Mouse (Mus musculus) embryonic fibroblast, embryonic 13.5 days (primary cell): ENCODE results near the gene Aldh3a2. TPM values are rescaled to one million over a fixed set of nuclear protein-coding genes. Genes with fewer than 3 reads are reported as not detected.

Experiments used
- H3K27ac ChIP-seq: 2 replicates; pipeline ENCODE4 v1.5.1; 2012; ENCODE audit warnings: low read length, control low read depth, inconsistent platforms; ENCODE audit not compliant: insufficient read depth
- H3K4me1 ChIP-seq: 2 replicates; pipeline ENCODE4 v1.6.1; 2011; ENCODE audit warnings: low read length; ENCODE audit not compliant: control insufficient read depth, insufficient read depth
- H3K4me3 ChIP-seq: 2 replicates; pipeline ENCODE4 v1.5.1; 2011; ENCODE audit warnings: mild to moderate bottlenecking, control low read depth, low read length; ENCODE audit not compliant: insufficient read depth
- CTCF ChIP-seq: IDR thresholded peaks from 2 replicates; pipeline ENCODE4 v1.5.1; 2011; ENCODE audit warnings: mild to moderate bottlenecking, control low read depth, low read length, moderate library complexity, borderline replicate concordance; ENCODE audit not compliant: insufficient read depth
- POLR2A ChIP-seq: IDR thresholded peaks from 2 replicates; pipeline ENCODE4 v1.6.1; 2011; ENCODE audit warnings: low read depth, mild to moderate bottlenecking, control low read depth, low read length, moderate library complexity
- polyA plus RNA-seq: library from polyadenylated mRNA; stranded (reverse); fragments of >200 nt; gene quantifications from 2 replicates; pipeline ENCODE4 v1.2.4, GENCODE M21; 2011; ENCODE audit warnings: low read depth; ENCODE audit not compliant: missing spikeins, insufficient read length

Aldh3a2 gene
- polyA plus RNA-seq, 1 experiment = 50.3 TPM

DNA sequence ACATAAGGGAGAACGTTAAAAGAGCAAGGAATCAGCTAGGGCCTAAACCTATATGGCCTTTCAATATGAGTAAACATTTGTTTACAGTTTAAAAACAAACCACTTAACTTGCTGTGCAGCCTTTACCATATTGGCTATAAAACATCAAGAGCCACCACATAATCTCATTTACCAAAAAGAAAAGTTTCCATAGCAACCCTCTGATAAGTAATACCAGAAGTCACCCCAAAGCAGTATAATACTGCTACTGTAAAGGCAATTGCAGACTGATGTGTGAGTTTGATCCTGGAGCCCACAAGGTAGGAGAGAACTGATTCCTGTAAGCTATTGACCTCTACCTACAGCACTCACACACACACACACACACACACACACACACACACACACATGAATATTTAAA is 7.2 kb upstream of the Aldh3a2 start:
- H3K4me1 ChIP-seq = peaks cover 13% of the 10 kb centered on the region
- no peak for TF ChIP-seq CTCF
- no peak overlapping the region for H3K27ac ChIP-seq
- H3K4me3 ChIP-seq = no peak overlapping the region

DNA sequence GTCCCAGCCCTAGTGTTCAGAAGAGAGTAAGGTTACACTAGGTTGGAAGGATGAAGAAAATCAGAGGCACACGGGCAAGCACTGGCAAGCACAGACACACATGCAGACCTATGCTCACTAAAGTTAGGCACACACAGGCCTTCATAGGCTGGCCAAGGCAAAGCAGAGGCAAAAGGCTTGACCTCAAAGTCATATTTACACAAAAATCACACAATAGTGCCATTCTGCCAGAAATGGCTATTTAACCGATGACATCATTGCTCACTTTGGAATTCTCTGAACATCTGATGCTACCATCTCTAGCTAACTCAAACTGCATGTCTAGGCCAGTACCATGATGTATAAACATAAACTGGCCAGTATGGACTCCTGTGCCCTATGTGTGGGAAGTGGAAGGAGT is 6.7 kb upstream of the Aldh3a2 start:
- TF ChIP-seq POLR2A (no peak), CTCF (no peak)
- Histone ChIP-seq H3K27ac (no peak overlapping the region), H3K4me1 (peaks cover 13% of the 10 kb centered on the region), H3K4me3 (no peak overlapping the region)

DNA sequence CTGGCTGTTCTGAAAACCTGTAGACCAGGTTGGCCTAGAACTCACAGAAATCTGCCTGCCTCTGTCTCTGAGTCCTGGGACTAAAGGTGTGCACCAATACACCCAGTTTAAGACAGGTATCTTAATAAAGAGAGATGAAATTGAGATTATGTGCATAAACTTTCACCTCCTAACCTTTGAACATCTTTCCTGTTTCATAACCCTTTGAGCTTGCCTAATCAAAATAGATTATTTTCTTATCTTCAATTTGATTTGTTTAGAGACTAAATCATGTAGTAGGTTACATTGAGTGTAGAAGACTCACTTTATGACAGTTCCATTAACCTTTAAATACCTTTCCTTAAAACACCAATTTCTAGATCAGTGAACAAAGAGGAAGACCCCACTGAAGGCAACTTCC is 4.3 kb upstream of the Aldh3a2 start:
- Histone ChIP-seq H3K27ac (no peak overlapping the region), H3K4me1 (peaks cover 2% of the 10 kb centered on the region), H3K4me3 (no peak overlapping the region)
- TF ChIP-seq POLR2A (no peak), CTCF (no peak)

DNA sequence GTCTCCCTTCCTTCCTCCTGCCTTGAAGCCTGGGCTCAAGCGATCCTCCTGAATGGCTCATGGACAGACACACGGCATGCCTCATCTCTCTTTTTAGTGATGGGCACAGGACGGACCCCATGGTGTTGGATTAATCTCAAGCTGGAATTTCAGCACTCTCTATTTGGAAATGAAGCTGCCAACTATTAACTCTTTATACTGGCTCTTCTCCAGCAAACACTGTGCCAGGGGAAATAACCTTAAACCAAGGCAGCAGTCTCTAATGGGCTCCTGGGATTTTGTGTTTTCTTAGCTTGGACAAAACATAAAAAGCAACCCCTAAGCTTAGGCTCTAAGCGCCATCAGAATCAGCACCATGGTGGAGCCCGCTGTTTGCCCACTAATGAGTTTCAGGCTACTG is 3.1 kb upstream of the Aldh3a2 start:
- H3K4me3 ChIP-seq = no peak overlapping the region
- H3K27ac ChIP-seq = no peak overlapping the region
- no peak for TF ChIP-seq POLR2A
- peaks cover 4% of the 10 kb centered on the region for H3K4me1 ChIP-seq

DNA sequence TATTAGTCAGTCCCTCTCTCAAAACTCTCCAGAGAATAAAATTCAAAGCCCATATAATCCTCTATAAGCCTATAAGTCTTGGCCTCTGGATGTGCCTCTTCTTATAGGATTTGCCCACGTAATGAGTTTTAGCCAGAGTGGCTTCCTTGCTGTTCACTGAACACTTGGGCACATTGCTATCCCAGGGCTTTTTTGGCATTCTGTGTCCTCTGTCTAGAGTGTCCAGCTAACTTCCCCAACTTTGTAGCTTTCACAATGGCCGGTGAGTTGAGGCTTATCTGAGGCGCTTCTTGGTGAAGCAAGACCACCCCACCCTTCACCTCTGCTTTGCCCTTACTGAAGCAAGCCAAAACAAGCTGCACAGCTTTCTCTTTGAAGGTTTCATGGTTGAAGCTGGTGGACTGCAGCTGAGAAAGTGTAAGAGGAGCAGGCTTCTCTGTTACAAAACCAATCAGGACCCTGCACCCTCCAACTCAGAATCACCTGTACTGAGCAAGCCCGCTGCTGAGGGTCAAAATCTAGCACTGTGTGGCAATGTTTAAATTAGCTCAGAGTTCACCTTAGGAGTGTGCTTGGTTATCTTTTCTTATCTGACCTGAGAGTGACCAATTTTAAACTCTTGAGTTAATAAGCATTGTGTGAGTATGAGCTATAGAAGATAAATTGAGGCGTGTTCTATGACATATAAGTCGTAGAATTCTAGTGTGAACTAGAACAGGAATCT is 1.5 kb upstream of the Aldh3a2 start:
- Histone ChIP-seq H3K4me1 (peaks cover 2% of the 10 kb centered on the region; the same call in 1 of the 2 replicates), H3K27ac (no peak overlapping the region), H3K4me3 (no peak overlapping the region)
- TF ChIP-seq CTCF (no peak), POLR2A (no peak)

DNA sequence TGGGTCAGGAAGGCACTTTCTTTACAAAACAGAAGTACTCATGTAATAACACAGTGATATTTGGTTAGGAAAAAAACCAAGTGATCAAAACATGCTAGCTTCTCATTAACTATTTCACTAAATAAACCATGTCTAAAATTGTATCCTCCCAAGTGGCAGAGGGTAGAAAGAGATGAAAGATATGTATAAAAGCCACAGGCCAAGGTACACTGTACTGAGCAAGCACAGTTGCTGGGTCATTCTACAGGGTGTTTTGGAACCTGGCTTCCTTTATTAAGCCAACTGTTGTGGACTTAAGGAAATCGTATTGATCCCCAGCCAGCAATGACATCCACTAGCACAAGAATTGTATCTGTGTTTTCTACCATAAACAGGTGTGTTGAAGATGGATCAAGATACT is 3.4 kb downstream of the Aldh3a2 start:
- no peak for TF ChIP-seq CTCF
- TF ChIP-seq POLR2A = no peak
- Histone ChIP-seq H3K4me1 (peaks cover 2% of the 10 kb centered on the region; the same call in 1 of the 2 replicates), H3K27ac (no peak overlapping the region), H3K4me3 (no peak overlapping the region)

DNA sequence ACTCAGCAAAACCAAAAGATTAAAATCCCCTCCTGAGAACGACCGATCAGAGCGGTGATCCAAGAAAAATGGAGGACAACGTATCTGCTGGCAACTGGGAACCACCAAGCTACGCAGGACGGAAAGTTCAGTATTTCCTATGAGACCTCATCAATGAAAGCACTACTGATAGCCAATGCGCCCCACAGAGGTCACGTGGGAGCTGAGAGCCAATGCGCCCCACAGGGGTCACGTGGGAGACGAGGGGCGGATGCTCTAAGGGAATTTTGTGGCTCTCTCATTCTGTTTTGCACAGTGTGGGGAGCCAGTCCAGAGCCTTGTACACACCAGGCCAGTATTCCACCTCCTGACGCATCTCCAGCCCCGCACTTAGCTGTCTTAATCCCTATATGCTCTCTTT is 4.7 kb downstream of the Aldh3a2 start:
- TF ChIP-seq POLR2A (no peak), CTCF (no peak)
- H3K27ac ChIP-seq = no peak overlapping the region
- H3K4me1 ChIP-seq = peaks cover 2% of the 10 kb centered on the region; the same call in 1 of the 2 replicates
- H3K4me3 ChIP-seq = no peak overlapping the region

DNA sequence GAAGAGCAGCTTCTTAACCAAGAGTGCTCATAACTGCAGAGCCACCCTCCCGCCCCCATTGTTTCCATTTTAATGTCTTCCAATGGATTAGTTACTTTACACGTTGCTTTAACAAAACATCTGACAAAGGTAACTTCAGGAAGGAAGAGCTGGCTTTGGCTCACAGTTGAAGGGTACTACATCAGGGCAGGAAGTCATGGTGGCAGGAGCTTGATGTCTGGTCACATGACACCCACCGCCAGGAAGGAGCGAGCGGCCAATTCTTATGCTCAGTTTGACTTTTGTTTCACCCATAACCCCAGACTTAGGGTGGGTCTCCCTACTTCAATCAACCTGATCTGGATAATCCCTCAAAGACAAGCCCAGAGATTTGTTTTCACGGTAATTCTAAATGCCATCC is 8.2 kb downstream of the Aldh3a2 start:
- TF ChIP-seq CTCF (no peak), POLR2A (no peak)

DNA sequence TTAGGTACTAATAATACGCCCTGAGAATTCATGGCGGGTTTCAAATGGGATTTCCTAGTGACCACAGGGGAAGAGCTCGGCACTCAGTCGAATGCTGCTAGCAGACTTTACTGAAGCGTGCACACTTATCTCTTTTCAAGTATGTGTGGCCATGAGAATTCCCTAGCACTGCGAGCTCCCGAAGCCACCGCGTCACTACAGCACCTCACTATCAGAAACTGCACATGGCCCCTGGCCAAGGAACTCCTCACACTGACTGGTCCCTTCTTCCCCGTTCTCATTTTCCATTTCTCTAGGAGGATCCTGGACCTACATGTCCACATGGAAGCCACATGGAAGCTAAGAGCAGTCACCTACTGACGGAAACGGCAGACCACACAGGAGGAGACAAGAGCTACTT is 14.5 kb downstream of the Aldh3a2 start:
- Histone ChIP-seq H3K4me3 (no peak overlapping the region), H3K27ac (no peak overlapping the region), H3K4me1 (no peaks in the 10 kb centered on the region)
- TF ChIP-seq POLR2A (no peak), CTCF (no peak)

More for the DNA sequence above, 8.2 kb downstream of the Aldh3a2 start:
- no peak overlapping the region for H3K4me3 ChIP-seq
- no peaks in the 10 kb centered on the region for H3K4me1 ChIP-seq
- no peak overlapping the region for H3K27ac ChIP-seq

DNA sequence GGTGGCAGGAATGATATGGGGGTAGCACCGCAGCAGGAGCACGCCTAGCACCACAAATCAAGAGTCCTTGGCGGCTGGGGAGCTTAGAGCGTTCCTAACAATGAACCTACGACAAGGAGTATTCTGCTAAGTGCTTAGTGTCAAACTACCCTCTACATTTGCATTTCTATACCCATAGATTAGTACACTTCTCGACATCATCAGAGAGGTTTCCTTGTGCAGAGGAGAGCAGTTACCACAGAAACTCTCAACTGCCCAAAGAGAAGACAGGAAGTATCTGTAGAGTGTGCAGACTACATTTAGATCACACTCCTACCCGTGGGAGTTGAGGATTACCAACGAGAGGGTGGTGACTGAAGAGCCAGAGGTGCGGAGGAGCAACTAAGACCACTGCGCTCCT is 15.5 kb downstream of the Aldh3a2 start:
- H3K27ac ChIP-seq = no peak overlapping the region
- no peak overlapping the region for H3K4me3 ChIP-seq
- H3K4me1 ChIP-seq = no peaks in the 10 kb centered on the region
- TF ChIP-seq POLR2A (no peak), CTCF (no peak)

DNA sequence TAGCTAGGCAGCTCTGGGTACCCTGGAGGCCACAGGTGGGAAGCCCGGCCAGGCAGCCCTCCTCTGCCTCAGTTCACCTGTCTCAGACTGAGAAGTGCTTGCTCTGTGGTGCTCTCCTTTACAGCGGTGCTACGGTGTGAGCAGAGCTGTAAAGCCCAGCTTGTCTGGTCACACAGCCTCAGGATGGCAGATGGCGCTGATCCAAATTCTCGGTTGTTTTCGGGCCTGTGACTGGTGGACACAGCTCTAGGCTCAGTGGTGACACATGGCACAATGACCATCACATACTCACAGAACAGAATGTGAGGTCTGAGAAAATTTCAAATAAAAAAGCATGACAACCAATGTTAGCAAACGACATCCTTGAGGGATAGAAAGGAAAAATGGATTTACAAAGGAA is 22.9 kb downstream of the Aldh3a2 start:
- Histone ChIP-seq H3K27ac (no peak overlapping the region), H3K4me1 (no peaks in the 10 kb centered on the region), H3K4me3 (no peak overlapping the region)
- TF ChIP-seq CTCF (no peak), POLR2A (no peak)

DNA sequence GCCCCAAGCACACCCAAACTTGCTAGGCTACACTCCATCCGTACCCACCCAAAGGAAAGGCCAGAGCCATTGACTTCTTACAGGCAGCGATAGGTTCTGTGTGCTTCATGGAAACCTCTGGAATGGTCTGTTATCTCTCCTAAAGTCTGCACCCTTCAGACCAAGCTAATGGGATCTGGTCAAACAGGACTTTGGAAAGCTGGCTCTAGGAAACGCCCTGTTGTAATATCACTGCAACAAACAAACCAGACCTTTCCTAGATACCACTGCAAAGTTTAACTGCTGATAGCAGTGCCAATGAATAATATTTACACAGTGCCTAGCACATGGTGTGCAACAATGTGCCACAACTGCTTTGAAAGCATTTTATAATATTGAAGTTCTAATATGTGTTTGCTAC is 31.2 kb downstream of the Aldh3a2 start:
- TF ChIP-seq CTCF (no peak), POLR2A (no peak)

More for the DNA sequence above, 31.2 kb downstream of the Aldh3a2 start:
- H3K4me3 ChIP-seq = no peak overlapping the region
- no peak overlapping the region for H3K27ac ChIP-seq
- no peaks in the 10 kb centered on the region for H3K4me1 ChIP-seq
